Mouse (Mus musculus): ENCODE results near the gene Nfia.

Nfia gene

DNA sequence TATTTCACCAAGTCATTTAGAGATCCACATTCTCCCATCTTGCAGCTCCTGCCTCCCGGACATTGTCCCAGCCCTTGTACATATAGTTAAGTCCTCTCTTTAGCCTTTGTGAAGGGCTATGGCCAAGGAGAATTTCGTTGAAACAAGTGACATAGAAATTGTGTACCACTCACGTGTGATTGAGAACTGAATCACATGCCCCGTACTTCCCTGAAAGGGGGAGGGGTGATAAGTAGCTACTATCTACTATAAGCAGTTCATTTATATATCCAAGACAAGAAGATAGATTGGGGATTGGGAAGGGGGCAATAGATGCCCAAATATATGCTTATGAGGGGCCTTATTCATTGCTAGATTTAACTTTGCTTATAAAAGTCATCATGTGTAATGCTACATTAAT, 5.5 kb upstream of the Nfia start:
- DNase-seq, result no peak

GRCm38 (mm10) chr4:97767516-97767915, 5.0 kb upstream of the Nfia start:
- no peak for DNase-seq

DNA sequence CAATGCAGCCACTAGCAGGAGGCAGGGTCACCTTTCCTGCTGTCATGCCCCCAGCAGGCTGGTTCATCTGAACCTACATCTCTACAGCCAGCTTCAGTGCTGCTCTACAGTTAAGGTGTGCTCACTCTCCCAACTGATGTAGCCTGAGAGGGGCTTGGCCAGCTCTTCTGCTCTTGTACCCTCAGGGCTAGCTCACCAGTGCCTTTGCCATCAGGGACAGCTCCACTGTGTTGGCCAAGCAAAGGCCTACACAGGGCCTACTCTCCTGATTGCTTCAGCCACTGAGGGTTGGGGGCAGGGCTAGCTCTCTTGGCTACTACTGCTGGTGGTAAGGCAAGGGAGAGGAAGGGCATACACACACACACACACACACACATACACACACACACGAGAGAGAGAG, 2.7 kb upstream of the Nfia start:
- no peak for DNase-seq

GRCm38 (mm10) chr4:97771426-97771825, 1.1 kb upstream of the Nfia start:
- no peak for DNase-seq

DNA sequence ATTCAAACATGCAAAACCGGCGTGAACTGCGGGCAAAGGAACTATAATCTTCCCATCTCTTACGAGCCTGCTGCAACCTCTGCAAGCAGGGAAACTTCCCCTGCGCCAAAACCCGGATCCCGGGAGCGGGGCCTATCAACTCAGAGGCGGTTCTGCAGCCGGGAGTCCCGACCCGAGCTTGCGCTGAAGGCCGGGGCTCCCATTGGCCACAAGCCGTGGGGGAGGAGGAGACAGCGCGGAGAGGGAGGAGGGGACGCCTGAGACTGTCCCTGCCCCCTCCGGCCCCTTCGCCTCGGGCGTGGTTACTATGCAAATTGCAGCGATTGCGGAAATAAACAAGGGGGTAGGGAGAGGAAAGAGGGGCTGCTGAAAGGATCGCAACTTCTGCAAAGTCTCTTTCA, 450 bp upstream of the Nfia start:
- DNase-seq, result peak; percentile 97

GRCm38 (mm10) chr4:97773110-97773593, 618 bp downstream of the Nfia start:
- DNase-seq, result peak; percentile 92

- DNase-seq, result no peak
Measured at GRCm38 (mm10) chr4:97773791-97774190, 1.3 kb downstream of the Nfia start.

- no peak for DNase-seq
Measured at GRCm38 (mm10) chr4:97774446-97774950, 2.0 kb downstream of the Nfia start.

DNA sequence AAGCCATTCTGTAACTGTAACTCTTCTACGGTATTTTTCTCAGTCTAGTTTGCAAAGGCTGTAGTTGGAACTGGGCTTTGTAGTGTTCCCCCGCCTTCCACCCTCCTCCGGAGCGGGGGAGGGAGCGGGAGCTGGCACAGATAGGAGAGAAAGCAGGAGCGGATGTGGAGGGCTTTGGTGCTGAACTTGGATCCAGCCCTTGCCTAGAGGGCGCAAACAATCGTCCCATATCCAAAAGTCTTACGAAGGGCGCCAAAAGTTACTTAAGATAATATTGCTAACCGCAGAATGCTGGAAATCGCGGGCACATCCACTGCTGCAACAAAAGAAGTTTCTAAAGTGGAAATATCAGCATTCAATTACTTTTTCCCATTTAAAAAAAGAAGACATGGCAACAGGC, 2.5 kb downstream of the Nfia start:
- DNase-seq, result peak; percentile 76

GRCm38 (mm10) chr4:97775494-97776265, 3.1 kb downstream of the Nfia start:
- DNase-seq, result no peak

DNA sequence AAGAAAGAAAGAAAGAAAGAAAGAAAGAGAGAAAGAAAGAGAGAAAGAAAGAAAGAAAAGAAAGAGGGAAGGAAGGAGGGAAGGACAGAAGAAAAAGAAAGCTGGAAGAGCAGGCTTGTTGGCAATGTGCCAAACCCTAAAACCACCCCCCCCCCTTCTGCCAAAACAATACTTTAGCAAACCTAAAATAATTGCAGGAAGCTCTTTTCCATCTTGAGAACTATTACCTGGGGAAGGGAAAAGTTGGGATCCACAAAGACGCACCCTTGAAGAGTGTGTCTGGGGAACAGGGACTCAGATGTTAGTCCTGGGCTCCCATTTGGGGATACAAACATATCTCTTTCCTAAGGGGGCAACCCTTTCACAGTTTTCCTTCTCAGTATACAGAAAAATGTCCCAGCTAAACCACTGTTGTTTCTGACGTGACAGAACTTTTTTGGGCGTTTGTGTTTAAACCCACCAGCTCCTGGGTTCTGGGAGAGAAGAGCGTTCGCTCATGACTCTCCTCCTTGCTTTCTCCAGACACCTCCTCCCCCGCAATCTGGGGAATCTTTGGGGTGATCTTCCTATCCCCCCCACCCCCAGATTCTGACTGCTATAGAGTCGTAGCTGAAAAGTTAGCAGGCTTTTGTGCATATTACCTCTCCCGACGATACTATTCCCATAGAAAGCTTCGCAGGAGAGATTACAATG, 4.0 kb downstream of the Nfia start:
- no peak for DNase-seq

GRCm38 (mm10) chr4:97777081-97777705, 4.7 kb downstream of the Nfia start:
- peak; percentile 59 for DNase-seq

GRCm38 (mm10) chr4:97777706-97778176, 5.2 kb downstream of the Nfia start, which contains the start of gene E130114P18Rik:
E130114P18Rik (minus strand) TSS chr4:97778078.
- peak; percentile 60 for DNase-seq

DNA sequence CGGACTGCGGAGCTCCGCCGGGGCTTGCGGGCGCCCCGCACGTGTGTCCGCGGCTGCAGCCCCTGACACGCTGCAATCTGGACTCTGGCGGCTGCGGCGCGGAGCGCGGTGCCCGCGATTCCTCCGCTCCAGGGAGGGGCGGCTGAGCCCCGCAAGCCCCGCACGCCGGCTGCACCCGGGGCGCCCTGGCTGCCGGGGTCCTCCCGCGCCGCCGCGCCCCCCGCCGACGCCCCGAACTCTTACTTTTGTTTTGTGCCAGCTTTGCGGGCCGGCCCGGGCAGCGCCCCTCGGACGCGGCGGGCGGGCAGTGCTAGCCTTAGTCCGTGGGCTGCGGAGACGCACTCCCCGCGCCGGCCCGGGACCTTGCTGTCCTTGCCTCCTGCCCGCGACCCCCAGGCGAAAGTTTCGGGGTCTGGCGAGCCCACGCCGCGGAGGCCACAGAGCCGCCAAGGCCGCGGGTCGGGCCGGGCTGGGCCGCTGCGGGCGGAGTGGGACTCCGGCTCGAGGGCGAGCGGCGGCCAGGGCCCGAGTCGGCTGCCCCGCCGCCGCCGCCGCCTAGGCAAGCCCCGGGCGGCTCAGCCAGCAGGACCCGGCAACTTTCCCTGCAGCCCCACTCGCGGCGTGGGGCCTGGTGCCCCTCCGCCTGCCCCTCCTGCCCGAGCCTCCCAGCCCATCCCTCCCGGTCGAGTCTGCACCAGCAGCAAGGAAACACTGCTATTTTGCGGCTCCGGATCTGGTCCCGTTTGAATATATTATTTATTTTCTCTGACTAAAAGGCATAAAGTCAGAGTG, 5.9 kb downstream of the Nfia start:
- peak; percentile 44 for DNase-seq

- DNase-seq, result no peak
Measured at GRCm38 (mm10) chr4:97779003-97779930, 6.7 kb downstream of the Nfia start.

GRCm38 (mm10) chr4:97780024-97780423, 7.5 kb downstream of the Nfia start:
- no peak for DNase-seq

DNA sequence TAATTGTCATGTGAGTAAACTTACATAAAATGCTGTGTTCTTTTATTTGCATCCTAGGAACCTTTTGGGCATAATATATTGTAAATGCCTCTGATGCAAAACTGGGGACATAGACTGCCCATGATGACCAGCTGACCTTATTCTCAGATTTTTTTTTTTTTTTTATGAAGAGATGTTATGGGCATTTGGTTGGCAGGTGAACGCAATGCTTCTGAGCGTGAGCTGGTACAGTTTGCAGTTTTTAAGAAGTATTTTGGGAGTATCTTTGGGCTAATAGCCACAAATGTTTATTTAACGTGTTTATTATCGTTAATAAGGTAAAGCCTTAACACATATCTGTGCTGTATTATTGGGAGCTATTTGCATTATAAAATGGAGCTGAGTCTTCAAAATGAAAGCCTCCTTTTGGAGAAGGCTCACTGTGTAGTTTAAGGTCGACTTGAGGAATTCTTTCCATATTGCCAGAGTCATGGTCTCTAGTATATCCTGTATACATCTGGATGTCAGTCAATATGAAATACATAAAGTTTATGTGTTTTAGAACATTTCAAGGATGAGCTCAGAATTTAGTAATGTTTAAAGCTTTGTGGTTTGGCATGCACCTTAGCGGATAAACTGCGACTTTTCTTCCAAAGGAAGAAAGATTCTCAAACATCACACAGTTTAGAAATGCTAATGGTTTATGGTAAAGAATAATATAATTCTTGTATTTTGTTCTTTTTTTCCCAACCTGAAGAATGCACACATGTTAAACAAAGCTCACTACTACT, 8.3 kb downstream of the Nfia start:
- DNase-seq, result no peak

DNA sequence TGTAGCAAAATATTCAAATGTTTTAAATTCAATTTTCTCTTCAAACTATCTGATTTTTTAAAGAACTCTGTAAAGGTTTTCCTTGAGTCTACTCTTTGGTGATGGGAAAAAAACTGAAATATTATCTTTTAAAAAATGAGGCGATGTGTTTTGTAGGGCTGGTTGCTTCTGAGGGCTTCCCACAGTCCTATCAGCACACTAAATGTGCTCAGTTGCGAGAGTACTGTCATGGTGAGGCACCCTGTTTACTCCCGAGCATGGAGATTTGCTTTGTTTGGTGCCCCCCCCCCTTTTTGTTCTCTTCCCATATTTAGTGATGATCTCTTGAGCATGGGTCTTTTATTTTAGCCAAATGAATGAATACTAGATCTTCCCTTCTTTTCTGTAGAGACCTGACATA, 9.5 kb downstream of the Nfia start:
- DNase-seq, result no peak

- DNase-seq, result no peak
Measured at GRCm38 (mm10) chr4:97782497-97782896, 10.0 kb downstream of the Nfia start.

- DNase-seq, result no peak
Measured at GRCm38 (mm10) chr4:97783073-97783879, 10.7 kb downstream of the Nfia start.
